Mouse (Mus musculus): Measurements from ENCODE around the gene Serpine2. TPM values are rescaled to one million over a fixed set of nuclear protein-coding genes. Genes with fewer than 3 reads are reported as not detected.

Serpine2 gene
- polyA plus RNA-seq, 1 experiment from 2014 or later, result 91.7 TPM

DNA sequence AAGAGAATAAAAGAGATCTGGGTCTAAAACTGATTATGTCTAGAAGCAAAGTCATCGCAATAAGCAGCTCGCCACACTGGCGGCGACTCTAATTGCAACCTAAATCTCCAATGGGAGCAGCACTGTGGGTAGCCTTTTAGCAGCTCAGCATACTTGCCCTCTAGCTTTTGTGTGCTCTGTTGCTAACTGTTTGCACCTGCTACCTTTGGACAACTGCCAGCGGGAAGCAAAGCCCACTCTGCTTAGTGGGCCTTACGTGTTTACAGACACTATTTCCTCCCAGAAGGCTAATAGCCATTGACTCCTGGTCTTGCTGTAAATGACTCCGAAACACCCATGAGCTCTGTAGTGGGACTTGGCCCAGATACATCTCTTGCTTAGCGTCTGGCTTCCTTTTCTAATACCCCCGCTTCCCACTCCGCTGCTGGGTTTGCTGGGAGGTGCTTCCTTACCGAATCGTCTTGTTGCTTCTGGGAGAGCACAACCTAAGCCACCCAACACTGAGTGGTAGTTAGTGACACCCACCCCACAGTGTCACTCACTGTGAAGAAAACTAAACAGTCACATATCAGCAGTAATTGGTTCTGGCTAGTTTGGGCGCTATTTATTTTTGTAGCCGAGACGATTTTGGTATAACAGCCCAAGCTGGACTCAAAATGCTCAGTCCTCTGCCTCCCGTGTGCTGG is 28.1 kb downstream of the Serpine2 start:
- ATAC-seq (ENCODE audit: low FRiP score), result 0 out of 2 replicates have a peak, but pooled peaks have one; percentile 25
- 75% methylated on average over 16 of the region's 16 CpGs for WGBS
- DNase-seq (ENCODE audit: low spot score), result peak; percentile 15
- H3K4me3 ChIP-seq (ENCODE audit: low read depth, low read length), result no peak overlapping the region
- no peaks in the 10 kb centered on the region for H3K4me1 ChIP-seq (replicated peaks; ENCODE audit: control insufficient read depth, insufficient read depth, low read length)
- no peaks in the 10 kb centered on the region for H3K27me3 ChIP-seq (ENCODE audit: control insufficient read depth, insufficient read depth, low read length)
- H3K9ac ChIP-seq (ENCODE audit: low read depth, low read length), result no peak overlapping the region
- no peaks in the 10 kb centered on the region for H3K9me3 ChIP-seq (ENCODE audit: control insufficient read depth, low read length)
- no peaks in the 10 kb centered on the region for H3K36me3 ChIP-seq (ENCODE audit: control insufficient read depth, insufficient read depth, low read length)
- H3K27ac ChIP-seq (ENCODE audit: low read depth, low read length), result no peak overlapping the region
- no peak overlapping the region for H3K4me2 ChIP-seq (replicated peaks; ENCODE audit: low read depth, low read length)

- no peak overlapping the region for H3K9ac ChIP-seq (ENCODE audit: low read depth, low read length)
- no peaks in the 10 kb centered on the region for H3K27me3 ChIP-seq (ENCODE audit: control insufficient read depth, insufficient read depth, low read length)
- H3K4me3 ChIP-seq (ENCODE audit: low read depth, low read length), result no peak overlapping the region
- DNase-seq (ENCODE audit: low spot score), result no peak
- ATAC-seq (ENCODE audit: low FRiP score), result no peak
- WGBS, result 83% methylated on average over 14 of the region's 14 CpGs
- H3K9me3 ChIP-seq (ENCODE audit: control insufficient read depth, low read length), result no peaks in the 10 kb centered on the region
- H3K4me1 ChIP-seq (replicated peaks; ENCODE audit: control insufficient read depth, insufficient read depth, low read length), result no peaks in the 10 kb centered on the region
- no peak overlapping the region for H3K4me2 ChIP-seq (replicated peaks; ENCODE audit: low read depth, low read length)
- H3K27ac ChIP-seq (ENCODE audit: low read depth, low read length), result no peak overlapping the region
- H3K36me3 ChIP-seq (ENCODE audit: control insufficient read depth, insufficient read depth, low read length), result no peaks in the 10 kb centered on the region
Measured at GRCm38 (mm10) chr1:79823951-79824633, 36.9 kb downstream of the Serpine2 start.

DNA sequence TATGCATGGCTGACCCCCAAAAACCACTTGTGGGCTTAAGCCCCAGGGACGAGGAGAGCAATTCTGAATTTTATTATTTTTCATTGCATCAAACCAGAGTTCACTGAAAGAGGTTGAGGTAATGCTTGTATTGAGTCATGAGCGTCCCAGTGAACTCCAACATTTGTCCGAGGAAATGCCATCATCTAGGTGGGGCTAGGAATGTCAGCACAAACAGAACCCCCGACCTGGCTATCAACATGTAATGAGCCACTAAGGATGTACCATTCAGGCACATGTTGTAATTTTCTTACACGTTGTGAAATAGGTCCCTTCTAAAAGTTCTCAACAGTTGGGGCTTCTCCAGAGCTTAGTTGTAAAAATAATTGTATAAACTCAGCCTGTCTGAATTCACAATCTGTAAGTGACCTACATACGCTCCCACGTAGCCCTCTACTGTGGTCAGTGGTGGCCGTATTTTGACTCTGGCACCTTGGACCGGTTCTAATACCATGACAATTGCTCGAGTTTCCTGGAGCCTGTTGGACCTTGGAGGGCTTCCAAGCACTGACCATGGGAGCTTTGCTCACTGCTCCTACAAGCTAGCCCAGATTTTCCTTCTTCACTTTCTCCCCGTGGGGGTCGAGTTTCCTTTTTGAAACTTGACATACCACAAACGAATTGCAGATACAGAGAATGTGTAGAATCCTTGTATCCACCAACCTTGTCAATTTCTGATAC is 38.0 kb downstream of the Serpine2 start:
- H3K27ac ChIP-seq (ENCODE audit: low read depth, low read length), result no peak overlapping the region
- ATAC-seq (ENCODE audit: low FRiP score), result no peak
- no peaks in the 10 kb centered on the region for H3K9me3 ChIP-seq (ENCODE audit: control insufficient read depth, low read length)
- no peaks in the 10 kb centered on the region for H3K27me3 ChIP-seq (ENCODE audit: control insufficient read depth, insufficient read depth, low read length)
- H3K4me1 ChIP-seq (replicated peaks; ENCODE audit: control insufficient read depth, insufficient read depth, low read length), result no peaks in the 10 kb centered on the region
- 80% methylated on average over 13 of the region's 13 CpGs for WGBS
- DNase-seq (ENCODE audit: low spot score), result no peak
- H3K4me2 ChIP-seq (replicated peaks; ENCODE audit: low read depth, low read length), result no peak overlapping the region
- no peak overlapping the region for H3K9ac ChIP-seq (ENCODE audit: low read depth, low read length)
- H3K36me3 ChIP-seq (ENCODE audit: control insufficient read depth, insufficient read depth, low read length), result no peaks in the 10 kb centered on the region
- H3K4me3 ChIP-seq (ENCODE audit: low read depth, low read length), result no peak overlapping the region

GRCm38 (mm10) chr1:79819296-79819879 is 41.6 kb downstream of the Serpine2 start:
- no peak overlapping the region for H3K27ac ChIP-seq (ENCODE audit: low read depth, low read length)

GRCm38 (mm10) chr1:79815446-79815845 is 45.5 kb downstream of the Serpine2 start:
- no peaks in the 10 kb centered on the region for H3K9me3 ChIP-seq (ENCODE audit: control insufficient read depth, low read length)
- H3K4me3 ChIP-seq (ENCODE audit: low read depth, low read length), result no peak overlapping the region
- DNase-seq (ENCODE audit: low spot score), result no peak
- ATAC-seq (ENCODE audit: low FRiP score), result no peak
- H3K4me2 ChIP-seq (replicated peaks; ENCODE audit: low read depth, low read length), result no peak overlapping the region
- no peak overlapping the region for H3K9ac ChIP-seq (ENCODE audit: low read depth, low read length)
- H3K27me3 ChIP-seq (ENCODE audit: control insufficient read depth, insufficient read depth, low read length), result no peaks in the 10 kb centered on the region
- H3K36me3 ChIP-seq (ENCODE audit: control insufficient read depth, insufficient read depth, low read length), result no peaks in the 10 kb centered on the region
- no peaks in the 10 kb centered on the region for H3K4me1 ChIP-seq (replicated peaks; ENCODE audit: control insufficient read depth, insufficient read depth, low read length)
- no peak overlapping the region for H3K27ac ChIP-seq (ENCODE audit: low read depth, low read length)
- WGBS, result 90% methylated on average over 3 of the region's 3 CpGs

More at GRCm38 (mm10) chr1:79819296-79819879, 41.6 kb downstream of the Serpine2 start:
- H3K4me3 ChIP-seq (ENCODE audit: low read depth, low read length), result no peak overlapping the region
- DNase-seq (ENCODE audit: low spot score), result no peak
- no peak overlapping the region for H3K9ac ChIP-seq (ENCODE audit: low read depth, low read length)
- H3K4me1 ChIP-seq (replicated peaks; ENCODE audit: control insufficient read depth, insufficient read depth, low read length), result no peaks in the 10 kb centered on the region
- no peaks in the 10 kb centered on the region for H3K36me3 ChIP-seq (ENCODE audit: control insufficient read depth, insufficient read depth, low read length)
- WGBS, result 94% methylated on average over 11 of the region's 11 CpGs
- H3K9me3 ChIP-seq (ENCODE audit: control insufficient read depth, low read length), result no peaks in the 10 kb centered on the region
- ATAC-seq (ENCODE audit: low FRiP score), result no peak
- no peak overlapping the region for H3K4me2 ChIP-seq (replicated peaks; ENCODE audit: low read depth, low read length)
- H3K27me3 ChIP-seq (ENCODE audit: control insufficient read depth, insufficient read depth, low read length), result no peaks in the 10 kb centered on the region

GRCm38 (mm10) chr1:79809447-79809846 is 51.5 kb downstream of the Serpine2 start:
- Histone ChIP-seq H3K4me2 (replicated peaks; ENCODE audit: low read depth, low read length) (no peak overlapping the region), H3K9ac (ENCODE audit: low read depth, low read length) (no peak overlapping the region), H3K4me3 (ENCODE audit: low read depth, low read length) (no peak overlapping the region), H3K27me3 (ENCODE audit: control insufficient read depth, insufficient read depth, low read length) (no peaks in the 10 kb centered on the region), H3K36me3 (ENCODE audit: control insufficient read depth, insufficient read depth, low read length) (no peaks in the 10 kb centered on the region), H3K9me3 (ENCODE audit: control insufficient read depth, low read length) (no peaks in the 10 kb centered on the region), H3K4me1 (replicated peaks; ENCODE audit: control insufficient read depth, insufficient read depth, low read length) (no peaks in the 10 kb centered on the region), H3K27ac (ENCODE audit: low read depth, low read length) (no peak overlapping the region)
- WGBS, result 90% methylated on average over 3 of the region's 3 CpGs
- DNase-seq (ENCODE audit: low spot score) (no peak), ATAC-seq (ENCODE audit: low FRiP score) (no peak)

DNA sequence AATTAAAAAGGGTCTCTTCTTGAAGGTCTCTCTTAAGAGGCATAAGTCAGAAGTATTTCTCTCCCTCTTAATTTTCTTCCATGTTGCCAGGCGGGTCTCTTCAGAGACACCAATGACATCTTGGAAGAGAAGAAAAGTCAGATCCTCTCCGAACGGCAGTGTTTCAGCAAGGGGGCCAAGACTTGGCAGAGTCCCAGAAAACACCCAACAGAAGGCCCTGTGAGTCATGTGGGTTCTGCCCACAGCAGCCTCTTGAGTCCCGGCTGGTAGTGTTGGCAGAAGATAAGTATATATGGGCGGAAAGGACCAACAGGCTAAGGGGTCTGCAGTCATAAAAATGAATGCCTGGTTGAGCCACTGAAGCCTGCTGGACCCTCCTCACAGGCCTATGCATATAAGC is 54.1 kb downstream of the Serpine2 start:
- no peaks in the 10 kb centered on the region for H3K27me3 ChIP-seq (ENCODE audit: control insufficient read depth, insufficient read depth, low read length)
- no peak overlapping the region for H3K4me3 ChIP-seq (ENCODE audit: low read depth, low read length)
- H3K36me3 ChIP-seq (ENCODE audit: control insufficient read depth, insufficient read depth, low read length), result no peaks in the 10 kb centered on the region
- no peaks in the 10 kb centered on the region for H3K4me1 ChIP-seq (replicated peaks; ENCODE audit: control insufficient read depth, insufficient read depth, low read length)
- no peak for ATAC-seq (ENCODE audit: low FRiP score)
- H3K27ac ChIP-seq (ENCODE audit: low read depth, low read length), result no peak overlapping the region
- no peak overlapping the region for H3K4me2 ChIP-seq (replicated peaks; ENCODE audit: low read depth, low read length)
- no peak for DNase-seq (ENCODE audit: low spot score)
- 90% methylated on average over 5 of the region's 5 CpGs for WGBS
- H3K9ac ChIP-seq (ENCODE audit: low read depth, low read length), result no peak overlapping the region
- H3K9me3 ChIP-seq (ENCODE audit: control insufficient read depth, low read length), result no peaks in the 10 kb centered on the region

DNA sequence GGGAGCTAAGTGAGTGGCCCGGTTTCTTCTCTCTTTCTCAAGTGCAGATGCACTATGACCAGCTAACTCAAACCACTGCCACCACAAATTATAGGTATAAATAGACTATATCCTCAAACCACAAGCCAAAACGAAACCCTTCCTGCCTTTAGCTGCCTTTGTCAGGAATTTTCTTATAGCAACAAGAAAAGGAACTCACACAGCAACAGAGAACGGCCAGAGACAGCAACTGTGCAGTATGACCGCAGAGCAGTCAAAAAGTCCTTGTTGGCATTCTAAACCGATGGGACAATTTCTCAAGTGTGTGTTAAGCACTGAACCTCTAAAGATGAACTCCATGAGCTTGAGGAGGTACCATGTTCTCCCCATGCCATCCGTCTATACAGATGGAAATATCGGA is 57.4 kb downstream of the Serpine2 start:
- Histone ChIP-seq H3K27me3 (ENCODE audit: control insufficient read depth, insufficient read depth, low read length) (no peaks in the 10 kb centered on the region), H3K4me1 (replicated peaks; ENCODE audit: control insufficient read depth, insufficient read depth, low read length) (no peaks in the 10 kb centered on the region), H3K4me3 (ENCODE audit: low read depth, low read length) (no peak overlapping the region), H3K27ac (ENCODE audit: low read depth, low read length) (0 out of 2 replicates have a peak overlapping the region, but pooled peaks have one; percentile 36), H3K4me2 (replicated peaks; ENCODE audit: low read depth, low read length) (no peak overlapping the region), H3K36me3 (ENCODE audit: control insufficient read depth, insufficient read depth, low read length) (no peaks in the 10 kb centered on the region), H3K9me3 (ENCODE audit: control insufficient read depth, low read length) (no peaks in the 10 kb centered on the region), H3K9ac (ENCODE audit: low read depth, low read length) (no peak overlapping the region)
- ATAC-seq (ENCODE audit: low FRiP score) (no peak), DNase-seq (ENCODE audit: low spot score) (no peak)
- WGBS, result 86% methylated on average over 7 of the region's 7 CpGs
